Mouse (Mus musculus): ENCODE data around the gene Hat1. TPM values are rescaled to one million over a fixed set of nuclear protein-coding genes. Genes with fewer than 3 reads are reported as not detected.

Hat1 gene
- total and polyA plus RNA-seq, 2 experiments: 2.0 to 14.6 TPM

- H3K27me3 ChIP-seq (ENCODE audit: control insufficient read depth, insufficient read depth, low read length): no peaks in the 10 kb centered on the region
- WGBS: 83% methylated on average over 5 of the region's 5 CpGs
Measured at GRCm38 (mm10) chr2:71354055-71354425, 34.7 kb upstream of the Hat1 start.

GRCm38 (mm10) chr2:71358347-71358746 is 30.4 kb upstream of the Hat1 start:
- peaks cover 2% of the 10 kb centered on the region; the same call in 1 of the 2 replicates for H3K36me3 ChIP-seq (ENCODE audit: control insufficient read depth, insufficient read depth, low read length)
- H3K4me3 ChIP-seq (ENCODE audit: insufficient read depth, low read depth, low read length): no peak overlapping the region
- no peaks in the 10 kb centered on the region for H3K4me1 ChIP-seq (ENCODE audit: control insufficient read depth, insufficient read depth, low read length)
- no peak overlapping the region for H3K27ac ChIP-seq (replicated peaks; ENCODE audit: insufficient read depth, low read depth, low read length)
- no peak overlapping the region for H3K9ac ChIP-seq (ENCODE audit: low read depth, low read length)
- peaks cover 8% of the 10 kb centered on the region; the same call in 1 of the 2 replicates for H3K79me2 ChIP-seq (ENCODE audit: control insufficient read depth, insufficient read depth, low read length)
- DNase-seq (ENCODE audit: extremely low read depth, low read depth, low spot score): no peak
- TF ChIP-seq CTCF (IDR thresholded peaks at IDR 0.05; ENCODE audit: low read depth, low read length): no peak
- no peak for TF ChIP-seq POLR2A (IDR thresholded peaks at IDR 0.05; ENCODE audit: extremely low read depth, insufficient read depth, low read length)
- WGBS: 89% methylated on average over 5 of the region's 5 CpGs
- H3K27me3 ChIP-seq (ENCODE audit: control insufficient read depth, insufficient read depth, low read length): no peaks in the 10 kb centered on the region

More at GRCm38 (mm10) chr2:71354055-71354425, 34.7 kb upstream of the Hat1 start:
- peaks cover 6% of the 10 kb centered on the region; the same call in 1 of the 2 replicates for H3K79me2 ChIP-seq (ENCODE audit: control insufficient read depth, insufficient read depth, low read length)
- H3K9ac ChIP-seq (ENCODE audit: low read depth, low read length): no peak overlapping the region
- H3K36me3 ChIP-seq (ENCODE audit: control insufficient read depth, insufficient read depth, low read length): no peaks in the 10 kb centered on the region; the same call in 1 of the 2 replicates
- DNase-seq (ENCODE audit: extremely low read depth, low read depth, low spot score): no peak
- no peaks in the 10 kb centered on the region for H3K4me1 ChIP-seq (ENCODE audit: control insufficient read depth, insufficient read depth, low read length)
- TF ChIP-seq CTCF (IDR thresholded peaks at IDR 0.05; ENCODE audit: low read depth, low read length) (no peak), POLR2A (IDR thresholded peaks at IDR 0.05; ENCODE audit: extremely low read depth, insufficient read depth, low read length) (no peak)
- no peak overlapping the region for H3K27ac ChIP-seq (replicated peaks; ENCODE audit: insufficient read depth, low read depth, low read length)
- no peak overlapping the region for H3K4me3 ChIP-seq (ENCODE audit: insufficient read depth, low read depth, low read length)

GRCm38 (mm10) chr2:71360192-71360591 is 28.6 kb upstream of the Hat1 start:
- H3K27me3 ChIP-seq (ENCODE audit: control insufficient read depth, insufficient read depth, low read length): no peaks in the 10 kb centered on the region
- no peaks in the 10 kb centered on the region for H3K4me1 ChIP-seq (ENCODE audit: control insufficient read depth, insufficient read depth, low read length)
- H3K27ac ChIP-seq (replicated peaks; ENCODE audit: insufficient read depth, low read depth, low read length): no peak overlapping the region
- DNase-seq (ENCODE audit: extremely low read depth, low read depth, low spot score): no peak
- peaks cover 8% of the 10 kb centered on the region; the same call in 1 of the 2 replicates for H3K79me2 ChIP-seq (ENCODE audit: control insufficient read depth, insufficient read depth, low read length)
- no peak overlapping the region for H3K4me3 ChIP-seq (ENCODE audit: insufficient read depth, low read depth, low read length)
- TF ChIP-seq POLR2A (IDR thresholded peaks at IDR 0.05; ENCODE audit: extremely low read depth, insufficient read depth, low read length) (no peak), CTCF (IDR thresholded peaks at IDR 0.05; ENCODE audit: low read depth, low read length) (no peak)
- 91% methylated on average over 1 of the region's 1 CpGs for WGBS
- peaks cover 2% of the 10 kb centered on the region; the same call in 1 of the 2 replicates for H3K36me3 ChIP-seq (ENCODE audit: control insufficient read depth, insufficient read depth, low read length)
- no peak overlapping the region for H3K9ac ChIP-seq (ENCODE audit: low read depth, low read length)

DNA sequence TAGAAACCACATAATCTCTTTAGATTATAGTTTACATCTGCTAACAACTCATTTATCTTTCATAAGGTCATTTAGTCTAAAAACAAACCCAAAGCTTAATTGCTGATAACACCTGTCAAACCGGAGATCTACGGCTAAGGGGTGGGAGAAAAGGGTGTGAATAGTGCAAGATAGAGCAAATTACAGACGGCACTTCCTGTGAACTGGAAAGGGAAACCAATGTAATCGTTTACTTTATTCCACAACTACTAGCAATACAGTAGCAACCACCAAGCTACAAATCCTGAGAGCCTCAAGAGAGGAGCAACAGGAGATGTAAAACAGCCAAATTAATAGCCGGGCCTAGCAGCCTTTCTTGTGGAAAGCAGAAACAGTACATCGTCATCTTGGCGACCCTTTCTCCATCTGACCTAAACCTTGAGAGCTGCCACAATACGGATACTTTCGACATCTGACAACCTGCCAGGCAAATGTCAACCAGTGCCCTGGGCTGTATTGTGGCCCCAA is 22.1 kb upstream of the Hat1 start:
- peak; percentile 19 for DNase-seq (ENCODE audit: extremely low read depth, low read depth, low spot score)
- Histone ChIP-seq H3K9ac (ENCODE audit: low read depth, low read length) (peak overlapping the region; percentile 74), H3K27ac (replicated peaks; ENCODE audit: insufficient read depth, low read depth, low read length) (no peak overlapping the region), H3K79me2 (ENCODE audit: control insufficient read depth, insufficient read depth, low read length) (0 out of 2 replicates have a peak, but pooled peaks cover under 1% of the 10 kb centered on the region), H3K36me3 (ENCODE audit: control insufficient read depth, insufficient read depth, low read length) (no peaks in the 10 kb centered on the region), H3K4me1 (ENCODE audit: control insufficient read depth, insufficient read depth, low read length) (no peaks in the 10 kb centered on the region; the same call in 1 of the 2 replicates), H3K4me3 (ENCODE audit: insufficient read depth, low read depth, low read length) (peak overlapping the region; percentile 87), H3K27me3 (ENCODE audit: control insufficient read depth, insufficient read depth, low read length) (no peaks in the 10 kb centered on the region)
- no peak for TF ChIP-seq POLR2A (IDR thresholded peaks at IDR 0.05; ENCODE audit: extremely low read depth, insufficient read depth, low read length)
- 4% methylated on average over 9 of the region's 9 CpGs for WGBS

GRCm38 (mm10) chr2:71367125-71367880 is 21.5 kb upstream of the Hat1 start, which contains the start of gene Slc25a12:
Gene Slc25a12 (minus strand): TSS chr2:71367749.
- Histone ChIP-seq H3K27ac (replicated peaks; ENCODE audit: insufficient read depth, low read depth, low read length) (peak within 1 kb of the TSS; percentile 64), H3K27me3 (ENCODE audit: control insufficient read depth, insufficient read depth, low read length) (no peaks in the 10 kb centered on the region), H3K36me3 (ENCODE audit: control insufficient read depth, insufficient read depth, low read length) (no peaks in the 10 kb centered on the region), H3K4me3 (ENCODE audit: insufficient read depth, low read depth, low read length) (peak within 1 kb of the TSS; percentile 87), H3K4me1 (ENCODE audit: control insufficient read depth, insufficient read depth, low read length) (no peaks in the 10 kb centered on the region; the same call in 1 of the 2 replicates), H3K79me2 (ENCODE audit: control insufficient read depth, insufficient read depth, low read length) (no peaks in the 10 kb centered on the region), H3K9ac (ENCODE audit: low read depth, low read length) (peak within 1 kb of the TSS; percentile 74)
- peak; percentile 73 for DNase-seq (ENCODE audit: extremely low read depth, low read depth, low spot score)
- WGBS: under 1% methylated on average over 57 of the region's 57 CpGs
- TF ChIP-seq CTCF (IDR thresholded peaks at IDR 0.05; ENCODE audit: low read depth, low read length) (no peak), POLR2A (IDR thresholded peaks at IDR 0.05; ENCODE audit: extremely low read depth, insufficient read depth, low read length) (0 out of 2 replicates have a peak, but pooled peaks have one; percentile 11)
